Mouse (Mus musculus) heart, embryonic 16.5 days (tissue): Measurements from ENCODE around the gene Tmem108. TPM values are rescaled to one million over a fixed set of nuclear protein-coding genes. Genes with fewer than 3 reads are reported as not detected.

Source experiments
- ATAC-seq: fragments of 200-750 bp; cut with Nextera tagmentation; replicated peaks from 2 replicates; pipeline ENCODE4 v1.8.0; 2017; ENCODE audit warnings: moderate number of reproducible peaks; ENCODE audit not compliant: insufficient read depth, low FRiP score; ENCODE audit errors: extremely low read depth
- H3K27ac ChIP-seq: fragments of 300-500 bp; sonication (generic); 2 replicates; pipeline ENCODE4 v1.5.1; 2014; ENCODE audit warnings: mild to moderate bottlenecking, low read length, control low read depth, moderate library complexity
- H3K27me3 ChIP-seq: fragments of 300-500 bp; sonication (generic); 2 replicates; pipeline ENCODE4 v1.6.1; 2014; ENCODE audit warnings: low read length, mixed read lengths; ENCODE audit not compliant: control insufficient read depth, insufficient read depth
- H3K36me3 ChIP-seq: fragments of 300-500 bp; sonication (generic); 2 replicates; pipeline ENCODE4 v1.6.1; 2014; ENCODE audit not compliant: control insufficient read depth, insufficient read depth
- H3K4me1 ChIP-seq: fragments of 300-500 bp; sonication (generic); 2 replicates; pipeline ENCODE4 v1.6.1; 2014; ENCODE audit warnings: low read length, mixed read lengths; ENCODE audit not compliant: control insufficient read depth, insufficient read depth
- H3K4me2 ChIP-seq: fragments of 300-500 bp; sonication (generic); 2 replicates; pipeline ENCODE4 v1.6.1; 2014; ENCODE audit warnings: low read depth, mild to moderate bottlenecking, control low read depth, low read length
- H3K4me3 ChIP-seq: fragments of 300-500 bp; sonication (generic); 2 replicates; pipeline ENCODE4 v1.5.1; 2014; ENCODE audit warnings: mild to moderate bottlenecking, control low read depth, low read length
- H3K9ac ChIP-seq: fragments of 300-500 bp; sonication (generic); 2 replicates; pipeline ENCODE4 v1.6.1; 2014; ENCODE audit warnings: low read length, control low read depth
- H3K9me3 ChIP-seq: fragments of 300-500 bp; sonication (generic); replicated peaks from 2 replicates; pipeline ENCODE4 v1.6.1; 2016; ENCODE audit warnings: low read length; ENCODE audit not compliant: control insufficient read depth
- WGBS: fragments of 180-500 bp; shearing (Covaris S2); extraction: QIAGEN DNeasy Blood & Tissue Kit; methylation state at CpG from one replicate; pipeline ENCODE4 v1.1.7; 2014; 5-methylcytosine and 5-hydroxymethylcytosine counted together
- polyA plus RNA-seq: library from polyadenylated mRNA; unstranded; fragments of >200 nt; fragmentation: Nextera tagmentation; extraction: Ambion mirVana; gene quantifications from 2 replicates; pipeline ENCODE4 v1.2.1, GENCODE M21; 2015

Gene Tmem108
- polyA plus RNA-seq, 1 experiment from 2014 or later: 44.8 TPM

GRCm38 (mm10) chr9:103606056-103606455 is 155.6 kb downstream of the Tmem108 start:
- no peak overlapping the region for H3K9ac ChIP-seq
- H3K36me3 ChIP-seq: no peaks in the 10 kb centered on the region
- no peak overlapping the region for H3K27ac ChIP-seq
- ATAC-seq: no peak
- H3K4me1 ChIP-seq: peaks cover 20% of the 10 kb centered on the region
- H3K4me3 ChIP-seq: no peak overlapping the region
- H3K4me2 ChIP-seq: no peak overlapping the region
- no peaks in the 10 kb centered on the region for H3K27me3 ChIP-seq
- WGBS: 77% methylated on average over 1 of the region's 1 CpGs
- no peaks in the 10 kb centered on the region for H3K9me3 ChIP-seq

GRCm38 (mm10) chr9:103603792-103604191 is 157.8 kb downstream of the Tmem108 start:
- Histone ChIP-seq H3K4me2 (no peak overlapping the region), H3K9me3 (no peaks in the 10 kb centered on the region), H3K27ac (peak overlapping the region; percentile 54; the same call in 1 of the 2 replicates), H3K36me3 (no peaks in the 10 kb centered on the region), H3K4me1 (peaks cover 24% of the 10 kb centered on the region), H3K27me3 (no peaks in the 10 kb centered on the region), H3K9ac (no peak overlapping the region), H3K4me3 (no peak overlapping the region)
- ATAC-seq: peak; percentile 56
- WGBS: 25% methylated on average over 6 of the region's 6 CpGs

DNA sequence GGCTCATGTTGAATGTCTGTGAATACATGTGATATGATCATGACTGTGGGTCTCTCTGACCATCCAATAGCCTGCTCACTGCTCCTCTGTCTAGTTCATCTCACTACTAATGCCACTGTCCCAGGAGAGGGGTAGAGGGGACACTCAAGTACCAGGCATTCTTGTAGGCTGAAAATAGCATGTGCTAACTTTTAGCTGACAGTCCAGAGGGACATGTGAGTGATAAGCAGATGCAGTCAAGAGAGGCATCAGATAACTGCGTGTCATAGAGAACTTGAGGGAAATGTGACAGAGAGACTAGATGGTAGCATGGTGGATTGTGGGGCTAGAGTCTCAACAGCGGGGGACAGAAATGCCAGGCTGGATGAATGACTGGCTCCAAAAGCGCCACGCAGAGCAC is 159.8 kb downstream of the Tmem108 start:
- no peak overlapping the region for H3K4me3 ChIP-seq
- no peaks in the 10 kb centered on the region for H3K9me3 ChIP-seq
- peak overlapping the region; percentile 16; the same call in 1 of the 2 replicates for H3K4me2 ChIP-seq
- peaks cover 2% of the 10 kb centered on the region; the same call in 1 of the 2 replicates for H3K36me3 ChIP-seq
- no peaks in the 10 kb centered on the region for H3K27me3 ChIP-seq
- H3K4me1 ChIP-seq: peaks cover 20% of the 10 kb centered on the region
- 47% methylated on average over 4 of the region's 4 CpGs for WGBS
- ATAC-seq: peak; percentile 83
- H3K27ac ChIP-seq: peak overlapping the region; percentile 86
- no peak overlapping the region for H3K9ac ChIP-seq

DNA sequence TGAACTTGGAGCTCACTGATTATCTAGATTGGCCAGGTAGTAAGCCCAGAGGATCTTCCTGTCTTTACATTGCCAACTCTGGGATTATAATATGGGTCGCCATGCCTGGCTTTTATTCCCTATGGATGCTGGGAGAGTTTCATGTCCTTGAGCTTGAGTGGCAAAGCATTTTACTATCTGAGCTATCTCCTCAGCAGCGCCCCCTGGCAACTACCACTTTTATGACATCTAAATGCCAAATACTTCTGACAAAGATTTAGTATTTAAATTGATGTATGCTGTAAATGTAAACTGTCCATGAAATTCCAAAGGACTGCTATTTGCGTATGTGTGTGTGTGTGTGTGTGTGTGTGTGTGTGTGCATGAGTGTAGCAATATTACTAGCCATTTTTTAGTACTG is 160.8 kb downstream of the Tmem108 start:
- 73% methylated on average over 3 of the region's 3 CpGs for WGBS

DNA sequence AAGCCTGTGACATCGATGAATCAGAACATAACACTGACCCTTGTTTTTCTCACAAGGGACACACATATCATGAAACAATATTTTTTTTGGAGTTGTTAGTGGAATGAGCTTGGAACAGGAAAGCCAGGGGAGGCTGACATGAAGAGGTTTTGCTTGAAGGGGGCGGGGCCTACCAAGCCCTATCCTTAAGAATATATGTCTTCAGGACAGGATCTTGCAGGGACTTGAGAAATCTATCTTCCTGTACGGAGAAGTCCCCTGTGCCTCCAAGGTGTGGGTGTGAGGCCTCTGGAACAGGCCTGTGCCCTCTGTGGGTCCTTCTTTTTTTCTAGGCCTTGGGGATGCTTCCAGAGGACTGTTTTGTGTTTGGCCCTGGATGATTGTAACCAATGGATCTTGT is 161.7 kb downstream of the Tmem108 start:
- ATAC-seq: no peak
- peaks cover 20% of the 10 kb centered on the region for H3K4me1 ChIP-seq
- H3K27me3 ChIP-seq: no peaks in the 10 kb centered on the region
- no peak overlapping the region for H3K4me2 ChIP-seq
- 72% methylated on average over 3 of the region's 3 CpGs for WGBS
- H3K36me3 ChIP-seq: peaks cover 4% of the 10 kb centered on the region; the same call in 1 of the 2 replicates
- H3K27ac ChIP-seq: peak overlapping the region; percentile 40; the same call in 1 of the 2 replicates
- no peaks in the 10 kb centered on the region for H3K9me3 ChIP-seq
- no peak overlapping the region for H3K9ac ChIP-seq
- H3K4me3 ChIP-seq: no peak overlapping the region

More for the DNA sequence above, 160.8 kb downstream of the Tmem108 start:
- no peaks in the 10 kb centered on the region for H3K9me3 ChIP-seq
- no peak overlapping the region for H3K4me2 ChIP-seq
- H3K27ac ChIP-seq: peak overlapping the region; percentile 86
- peaks cover 20% of the 10 kb centered on the region for H3K4me1 ChIP-seq
- no peak overlapping the region for H3K4me3 ChIP-seq
- H3K27me3 ChIP-seq: no peaks in the 10 kb centered on the region
- no peak for ATAC-seq
- H3K36me3 ChIP-seq: peaks cover 4% of the 10 kb centered on the region; the same call in 1 of the 2 replicates
- H3K9ac ChIP-seq: no peak overlapping the region

DNA sequence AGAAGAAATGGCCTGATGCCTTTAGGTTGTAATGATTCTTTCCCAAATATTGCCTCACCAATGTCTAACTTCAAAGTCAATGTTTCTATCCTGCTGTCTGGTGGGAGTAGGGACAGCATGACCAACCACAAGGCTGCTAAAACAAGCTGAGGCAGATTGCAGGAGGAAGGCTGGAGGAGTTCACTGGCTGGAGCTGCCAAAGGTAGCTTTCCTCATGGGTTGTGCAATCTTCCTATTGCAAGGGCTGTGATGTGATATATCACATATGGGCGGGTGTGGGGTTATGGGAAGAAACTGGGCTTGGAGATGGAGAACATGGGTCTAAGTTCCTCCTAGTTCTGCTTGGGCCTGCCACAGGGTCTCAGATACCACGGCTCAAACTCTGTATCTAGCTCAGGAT is 163.8 kb downstream of the Tmem108 start:
- 71% methylated on average over 2 of the region's 2 CpGs for WGBS

GRCm38 (mm10) chr9:103595190-103595837 is 166.3 kb downstream of the Tmem108 start:
- Histone ChIP-seq H3K36me3 (peaks cover 4% of the 10 kb centered on the region; the same call in 1 of the 2 replicates), H3K4me3 (no peak overlapping the region), H3K27me3 (no peaks in the 10 kb centered on the region), H3K4me1 (peaks cover 18% of the 10 kb centered on the region), H3K27ac (no peak overlapping the region), H3K9me3 (no peaks in the 10 kb centered on the region), H3K9ac (no peak overlapping the region), H3K4me2 (no peak overlapping the region)
- WGBS: 65% methylated on average over 6 of the region's 6 CpGs
- no peak for ATAC-seq

More for the DNA sequence above, 163.8 kb downstream of the Tmem108 start:
- peaks cover 27% of the 10 kb centered on the region for H3K4me1 ChIP-seq
- H3K9ac ChIP-seq: no peak overlapping the region
- no peak overlapping the region for H3K4me3 ChIP-seq
- no peaks in the 10 kb centered on the region for H3K9me3 ChIP-seq
- ATAC-seq: no peak
- H3K4me2 ChIP-seq: no peak overlapping the region
- no peaks in the 10 kb centered on the region for H3K27me3 ChIP-seq
- H3K27ac ChIP-seq: no peak overlapping the region
- H3K36me3 ChIP-seq: peaks cover 4% of the 10 kb centered on the region; the same call in 1 of the 2 replicates

DNA sequence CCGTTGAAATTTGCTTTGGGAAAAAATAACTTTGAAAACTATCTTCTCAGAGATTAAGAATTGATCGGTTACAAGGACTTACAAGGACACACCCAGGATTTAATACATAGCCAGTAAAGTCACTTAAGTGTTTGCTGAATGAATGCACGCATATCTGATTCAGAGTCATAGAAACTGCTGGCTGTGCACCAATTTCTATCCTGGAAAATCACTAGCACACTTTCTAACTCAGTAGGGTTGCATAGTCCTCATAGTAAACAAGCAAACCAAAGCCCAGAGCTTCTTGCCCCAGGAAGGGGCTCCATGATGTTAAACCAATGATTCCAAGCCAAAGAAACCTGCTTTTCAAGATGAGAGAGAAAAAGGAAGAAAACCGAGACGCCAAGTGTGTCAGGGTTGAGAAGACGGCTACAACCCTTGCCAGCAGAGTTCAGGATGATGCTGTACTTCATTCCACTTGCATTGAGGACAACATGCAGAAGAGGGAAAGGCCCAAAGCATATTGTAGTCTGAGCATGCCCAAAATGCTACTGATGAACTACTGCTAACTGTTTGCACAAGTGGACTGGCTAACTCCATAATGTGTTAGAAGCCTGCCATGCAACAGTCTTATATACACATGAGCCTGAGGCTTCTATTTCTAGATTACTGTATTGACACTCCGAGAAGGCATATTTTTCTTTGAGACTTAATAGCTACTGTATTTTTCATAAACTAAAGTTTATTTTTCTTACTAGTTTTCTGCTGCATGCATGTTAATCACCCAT is 167.0 kb downstream of the Tmem108 start:
- Histone ChIP-seq H3K9me3 (no peaks in the 10 kb centered on the region), H3K4me3 (no peak overlapping the region), H3K27ac (no peak overlapping the region), H3K4me1 (peaks cover 14% of the 10 kb centered on the region), H3K27me3 (no peaks in the 10 kb centered on the region), H3K9ac (no peak overlapping the region), H3K36me3 (peaks cover 4% of the 10 kb centered on the region; the same call in 1 of the 2 replicates), H3K4me2 (no peak overlapping the region)
- no peak for ATAC-seq
- 84% methylated on average over 7 of the region's 7 CpGs for WGBS

- Histone ChIP-seq H3K27ac (0 out of 2 replicates have a peak overlapping the region, but pooled peaks have one; percentile 38), H3K9ac (no peak overlapping the region), H3K27me3 (no peaks in the 10 kb centered on the region), H3K4me3 (no peak overlapping the region), H3K4me1 (peaks cover 14% of the 10 kb centered on the region), H3K4me2 (no peak overlapping the region), H3K9me3 (no peaks in the 10 kb centered on the region), H3K36me3 (peaks cover 4% of the 10 kb centered on the region; the same call in 1 of the 2 replicates)
- no peak for ATAC-seq
- 41% methylated on average over 4 of the region's 4 CpGs for whole genome bisulfite sequencing
Observed at GRCm38 (mm10) chr9:103593079-103593478, 168.6 kb downstream of the Tmem108 start.
